In the genomic region with DNA sequence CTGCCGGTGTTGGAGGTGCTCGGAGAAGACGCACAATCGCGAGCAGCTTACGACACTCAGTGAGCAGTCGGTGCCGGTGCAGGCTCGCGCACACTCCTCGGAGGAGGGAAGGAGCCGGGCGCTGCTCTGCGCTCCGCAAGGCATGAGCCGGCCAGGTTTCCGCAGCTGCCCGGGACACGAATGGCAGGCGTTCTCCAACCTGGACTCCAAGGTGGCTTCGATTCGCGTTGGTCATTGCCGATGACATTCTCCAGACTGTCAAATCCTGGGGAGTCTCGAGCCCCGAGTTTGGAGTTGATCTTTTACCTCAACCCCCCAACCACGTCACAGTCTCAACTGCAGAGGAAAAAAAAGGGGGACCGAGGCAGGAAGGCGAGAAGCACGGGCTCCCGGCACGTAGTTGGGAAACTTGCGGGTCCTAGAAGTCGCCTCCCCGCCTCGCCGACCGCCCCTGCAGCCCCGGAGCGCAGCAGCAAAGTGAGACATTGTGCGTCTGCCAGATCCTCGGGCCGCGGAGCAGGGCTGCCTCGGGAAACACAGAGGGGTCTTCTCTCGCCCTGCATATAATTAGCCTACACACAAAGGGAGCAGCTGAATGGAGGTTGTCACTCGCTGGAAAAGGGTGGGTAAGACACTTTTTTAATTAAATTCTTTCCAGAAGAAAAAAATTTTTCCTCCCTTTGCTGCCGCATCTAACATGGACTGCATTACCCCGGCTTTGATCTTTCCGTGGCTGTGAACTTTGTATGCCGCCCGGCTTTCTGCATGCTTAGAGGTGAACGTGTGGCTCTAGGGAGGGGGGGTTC, we compare ENCODE assay signal across 8 mouse cellular contexts. TPM values are rescaled to one million over a fixed set of nuclear protein-coding genes. Genes with fewer than 3 reads are reported as not detected.
DNase-seq lines count a peak whose midpoint lies in the region; ATAC-seq and TF ChIP-seq lines count a peak whose summit lies in the region.

A gene (plus strand): TSS at position 89 of the 806 bp plus-strand sequence.

- peak within 1 kb of the TSS; percentile 52 for H3K4me3 ChIP-seq in kidney, embryonic 16.5 days (ENCODE audit: low read length)
- peak within 1 kb of the TSS; percentile 52 for H3K4me3 ChIP-seq in limb, embryonic 14.5 days (replicated peaks; ENCODE audit: low read length)

- no peak within 1 kb of the TSS for H3K27ac ChIP-seq in kidney, embryonic 16.5 days (ENCODE audit: low read length)
- H3K27ac ChIP-seq in limb, embryonic 14.5 days (replicated peaks; ENCODE audit: low read depth, low read length) = no peak within 1 kb of the TSS

- H3K9ac ChIP-seq in kidney, embryonic 16.5 days (replicated peaks; ENCODE audit: low read length) = peak within 1 kb of the TSS; percentile 57
- peak within 1 kb of the TSS; percentile 55 for H3K9ac ChIP-seq in limb, embryonic 14.5 days (ENCODE audit: low read depth, low read length, severe bottlenecking)

- H3K9me3 ChIP-seq in kidney, embryonic 16.5 days (ENCODE audit: low read length) = no peaks in the 10 kb centered on the region
- H3K9me3 ChIP-seq in limb, embryonic 14.5 days (ENCODE audit: control insufficient read depth, low read length) = no peaks in the 10 kb centered on the region

- DNase-seq in kidney, adult 18-20 months = peak; percentile 35
- DNase-seq in kidney, adult 11 months = no peak
- DNase-seq in cerebellum, postnatal 10 days = peak; percentile 80
- peak; percentile 65 to 86 for DNase-seq in frontal cortex, adult 2 months (ENCODE audit: extremely low spot score in 1 of 2, low spot score in 1 of 2)
- DNase-seq in limb, embryonic 14.5 days (ENCODE audit: low spot score) = peak; percentile 64
- DNase-seq in ovary, postnatal 36 days (ENCODE audit: low spot score) = peak; percentile 46
- DNase-seq in MN1 (ENCODE audit: low spot score) = no peak

- H3K27me3 ChIP-seq in kidney, embryonic 16.5 days (ENCODE audit: insufficient read depth, low read length) = peaks cover 50% of the 10 kb centered on the region
- H3K27me3 ChIP-seq in limb, embryonic 14.5 days (ENCODE audit: control insufficient read depth, insufficient read depth, low read length) = peaks cover 56% of the 10 kb centered on the region

- H3K4me2 ChIP-seq in kidney, embryonic 16.5 days (replicated peaks; ENCODE audit: low read depth, low read length) = peak within 1 kb of the TSS; percentile 75
- H3K4me2 ChIP-seq in limb, embryonic 14.5 days (replicated peaks; ENCODE audit: low read depth, low read length, severe bottlenecking) = peak within 1 kb of the TSS; percentile 95

- H3K36me3 ChIP-seq in kidney, embryonic 16.5 days (ENCODE audit: insufficient read depth, low read length) = no peaks in the 10 kb centered on the region
- no peaks in the 10 kb centered on the region for H3K36me3 ChIP-seq in limb, embryonic 14.5 days (ENCODE audit: control insufficient read depth, insufficient read depth, low read length)

- WGBS in kidney, embryonic 16.5 days = under 1% methylated on average over 53 of the region's 53 CpGs
- 1% methylated on average over 50 of the region's 53 CpGs for WGBS in limb, embryonic 14.5 days

- peaks cover 15% of the 10 kb centered on the region for H3K4me1 ChIP-seq in kidney, embryonic 16.5 days (ENCODE audit: insufficient read depth, low read length)
- H3K4me1 ChIP-seq in limb, embryonic 14.5 days (ENCODE audit: control insufficient read depth, insufficient read depth, low read length) = peaks cover 10% of the 10 kb centered on the region; the same call in 1 of the 2 replicates

- peak; percentile 85 for ATAC-seq in kidney, embryonic 16.5 days (ENCODE audit: low FRiP score, low TSS enrichment)
- ATAC-seq in limb, embryonic 14.5 days (ENCODE audit: low FRiP score, low read depth) = peak; percentile 84

- no peak for TF ChIP-seq POLR2A in limb, embryonic 14.5 days (IDR thresholded peaks at IDR 0.05; ENCODE audit: borderline replicate concordance, extremely low read depth, insufficient read depth, insufficient read length)

RNA-seq across cellular contexts. Expression of the gene that starts here (rescaled TPM):
- 41.1 and 44.1 TPM in 2 replicates for polyA plus RNA-seq in frontal cortex, adult 2 months (2012; rRNA removed)
- 6.4 and 6.6 TPM in 2 replicates for polyA plus RNA-seq in kidney, embryonic 16.5 days (2015; fragmentation: Nextera tagmentation; extraction: Ambion mirVana)
- polyA plus RNA-seq in limb, embryonic 14.5 days (2012; rRNA removed) = 8.0 and 10.4 TPM in 2 replicates
- 9.3 and 10.5 TPM in 2 replicates for polyA plus RNA-seq in limb, embryonic 14.5 days (2014; fragmentation: Nextera tagmentation; extraction: Ambion mirVana)

Comparison
In these comparisons a context has a peak if more than half of its experiments do, and no peak if none do; other contexts are left out.
1. DNase-seq: peak in kidney, adult 18-20 months (single experiment), cerebellum, postnatal 10 days (2 of 2), frontal cortex, adult 2 months (2 of 2), limb, embryonic 14.5 days (single experiment) and ovary, postnatal 36 days (single experiment); none in kidney, adult 11 months (single experiment) and MN1 (single experiment).